Mouse (Mus musculus): ENCODE measurements around the gene Esf1.
A peak's percentile ranks its signal among the peaks of the same experiment; 100 is the strongest.
"Not testable (repeated sequence)": the region's sequence is repeated elsewhere in the genome, so short reads cannot be mapped to it uniquely, and the experiment has no call there.

The Esf1 gene

GRCm38 (mm10) chr2:140170127-140170802 is at the start of gene Esf1, which contains the start of gene Ndufaf5:
Gene Esf1, minus strand, starts transcription at chr2:140170564.
Gene Ndufaf5, plus strand, starts transcription at chr2:140170649.
- DNase-seq (ENCODE audit: low read depth, low spot score), result peak; percentile 99

- DNase-seq (ENCODE audit: low read depth, low spot score), result no peak
Observed at GRCm38 (mm10) chr2:140215965-140216364, 45.6 kb upstream of the Esf1 start.

GRCm38 (mm10) chr2:140215415-140215814 is 45.1 kb upstream of the Esf1 start:
- no peak for DNase-seq (ENCODE audit: low read depth, low spot score)

GRCm38 (mm10) chr2:140214519-140215027 is 44.2 kb upstream of the Esf1 start:
- no peak for DNase-seq (ENCODE audit: low read depth, low spot score)

GRCm38 (mm10) chr2:140203756-140204155 is 33.4 kb upstream of the Esf1 start:
- DNase-seq (ENCODE audit: low read depth, low spot score), result peak; percentile 63

GRCm38 (mm10) chr2:140202573-140202972 is 32.2 kb upstream of the Esf1 start:
- no peak for DNase-seq (ENCODE audit: low read depth, low spot score)

- DNase-seq (ENCODE audit: low read depth, low spot score), result peak; percentile 27
Observed at GRCm38 (mm10) chr2:140200713-140201112, 30.3 kb upstream of the Esf1 start.

GRCm38 (mm10) chr2:140185685-140186210 is 15.4 kb upstream of the Esf1 start:
- DNase-seq (ENCODE audit: low read depth, low spot score), result peak; percentile 75

GRCm38 (mm10) chr2:140170803-140171553 is 614 bp upstream of the Esf1 start:
- peak; percentile 91 for DNase-seq (ENCODE audit: low read depth, low spot score)

GRCm38 (mm10) chr2:140169057-140169456 is 1.3 kb downstream of the Esf1 start:
- no peak for DNase-seq (ENCODE audit: low read depth, low spot score)

- no peak for DNase-seq (ENCODE audit: low read depth, low spot score)
Observed at GRCm38 (mm10) chr2:140163351-140163854, 7.0 kb downstream of the Esf1 start.

GRCm38 (mm10) chr2:140159186-140159730 is 11.1 kb downstream of the Esf1 start:
- peak; percentile 20 for DNase-seq (ENCODE audit: low read depth, low spot score)

GRCm38 (mm10) chr2:140151743-140152142 is 18.6 kb downstream of the Esf1 start, which contains the start of gene Gm17374:
Gene Gm17374, plus strand, starts transcription at chr2:140152043.
- DNase-seq (ENCODE audit: low read depth, low spot score), result not testable (repeated sequence)

GRCm38 (mm10) chr2:140125516-140125915 is 44.8 kb downstream of the Esf1 start:
- peak; percentile 53 for DNase-seq (ENCODE audit: low read depth, low spot score)

- DNase-seq (ENCODE audit: low read depth, low spot score), result no peak
Observed at GRCm38 (mm10) chr2:140113851-140114250, 56.5 kb downstream of the Esf1 start.

- no peak for DNase-seq (ENCODE audit: low read depth, low spot score)
Observed at GRCm38 (mm10) chr2:140108945-140109344, 61.4 kb downstream of the Esf1 start.

GRCm38 (mm10) chr2:140107641-140108040 is 62.7 kb downstream of the Esf1 start:
- no peak for DNase-seq (ENCODE audit: low read depth, low spot score)

- no peak for DNase-seq (ENCODE audit: low read depth, low spot score)
Observed at GRCm38 (mm10) chr2:140104951-140105350, 65.4 kb downstream of the Esf1 start.

- DNase-seq (ENCODE audit: low read depth, low spot score), result no peak
Observed at GRCm38 (mm10) chr2:140100551-140101474, 69.6 kb downstream of the Esf1 start.

GRCm38 (mm10) chr2:140099971-140100370 is 70.4 kb downstream of the Esf1 start:
- DNase-seq (ENCODE audit: low read depth, low spot score), result no peak

- no peak for DNase-seq (ENCODE audit: low read depth, low spot score)
Observed at GRCm38 (mm10) chr2:140097131-140097591, 73.2 kb downstream of the Esf1 start.

Measured in ZHBTc4 (cell line).